In the genomic region with DNA sequence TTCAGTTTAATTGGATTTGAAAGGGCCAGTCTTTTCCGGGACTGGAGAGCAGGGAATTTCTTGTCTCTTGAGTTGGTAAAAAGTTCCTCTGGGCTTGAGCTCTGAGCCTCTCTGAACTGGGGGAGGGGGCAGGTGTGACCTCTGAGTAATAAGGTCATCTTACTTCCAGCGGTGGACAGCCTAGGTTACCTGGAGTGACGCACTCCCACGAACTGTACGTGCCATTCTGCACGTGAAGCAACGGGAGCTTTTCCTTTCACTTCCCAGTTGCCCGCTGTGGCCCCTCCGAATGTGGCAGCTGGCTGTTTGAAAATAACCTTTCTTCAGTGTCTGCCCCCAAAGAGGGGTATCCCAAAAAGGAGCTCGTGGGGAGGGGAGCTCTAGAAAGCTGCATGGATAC, we compare ENCODE assay signal across 8 mouse cellular contexts. TPM values are rescaled to one million over a fixed set of nuclear protein-coding genes. Genes with fewer than 3 reads are reported as not detected.
A peak's percentile ranks its signal among the peaks of the same experiment; 100 is the strongest.
DNase-seq lines count a peak whose midpoint lies in the region; ATAC-seq lines count a peak whose summit lies in the region.

No protein-coding gene starts in this region.

- peaks cover 38% of the 10 kb centered on the region for H3K4me1 ChIP-seq in kidney, embryonic 15.5 days
- H3K4me1 ChIP-seq in intestine, embryonic 16.5 days (ENCODE audit: control insufficient read depth, insufficient read depth, low read length) = peaks cover 16% of the 10 kb centered on the region
- peaks cover 21% of the 10 kb centered on the region for H3K4me1 ChIP-seq in neural tube, embryonic 12.5 days

- H3K9me3 ChIP-seq in kidney, embryonic 15.5 days (replicated peaks) = no peaks in the 10 kb centered on the region
- no peaks in the 10 kb centered on the region for H3K9me3 ChIP-seq in intestine, embryonic 16.5 days (ENCODE audit: control insufficient read depth, low read length)
- no peaks in the 10 kb centered on the region for H3K9me3 ChIP-seq in neural tube, embryonic 12.5 days

- under 1% methylated on average over 10 of the region's 10 CpGs for WGBS in kidney, embryonic 15.5 days
- 4% methylated on average over 10 of the region's 10 CpGs for WGBS in intestine, embryonic 16.5 days
- under 1% methylated on average over 10 of the region's 10 CpGs for WGBS in neural tube, embryonic 12.5 days

- DNase-seq in kidney, adult 18-20 months = no peak
- peak; percentile 34 for DNase-seq in embryo, embryonic 10.5 days (ENCODE audit: low spot score)
- DNase-seq in adrenal gland, postnatal 10 days = no peak
- no peak for DNase-seq in gastrocnemius, postnatal 25 days
- DNase-seq in spleen, postnatal 14 days (ENCODE audit: low spot score in 2 of 2) = no peak

- peak overlapping the region; percentile 10; the same call in 1 of the 2 replicates for H3K4me3 ChIP-seq in kidney, embryonic 15.5 days (replicated peaks)
- peak overlapping the region; percentile 20 for H3K4me3 ChIP-seq in intestine, embryonic 16.5 days (ENCODE audit: low read length)
- H3K4me3 ChIP-seq in neural tube, embryonic 12.5 days = no peak overlapping the region

- H3K27me3 ChIP-seq in kidney, embryonic 15.5 days = peaks cover 78% of the 10 kb centered on the region
- H3K27me3 ChIP-seq in intestine, embryonic 16.5 days (replicated peaks; ENCODE audit: control insufficient read depth, insufficient read depth, low read length) = peaks cover 19% of the 10 kb centered on the region; the same call in 1 of the 2 replicates
- peaks cover 46% of the 10 kb centered on the region for H3K27me3 ChIP-seq in neural tube, embryonic 12.5 days (replicated peaks)

- peak overlapping the region; percentile 40 for H3K4me2 ChIP-seq in kidney, embryonic 15.5 days
- peak overlapping the region; percentile 40 for H3K4me2 ChIP-seq in intestine, embryonic 16.5 days (ENCODE audit: low read depth, low read length)
- H3K4me2 ChIP-seq in neural tube, embryonic 12.5 days (replicated peaks) = peak overlapping the region; percentile 34

- no peak overlapping the region for H3K27ac ChIP-seq in kidney, embryonic 15.5 days
- no peak overlapping the region for H3K27ac ChIP-seq in intestine, embryonic 16.5 days (ENCODE audit: low read length)
- H3K27ac ChIP-seq in neural tube, embryonic 12.5 days = no peak overlapping the region

- no peak for ATAC-seq in kidney, embryonic 15.5 days (replicated peaks; ENCODE audit: low FRiP score)
- no peak for ATAC-seq in intestine, embryonic 16.5 days
- no peak for ATAC-seq in neural tube, embryonic 12.5 days (ENCODE audit: low FRiP score, low read depth)

- no peaks in the 10 kb centered on the region for H3K36me3 ChIP-seq in kidney, embryonic 15.5 days
- no peaks in the 10 kb centered on the region for H3K36me3 ChIP-seq in intestine, embryonic 16.5 days (ENCODE audit: control insufficient read depth, insufficient read depth, low read length)
- no peaks in the 10 kb centered on the region for H3K36me3 ChIP-seq in neural tube, embryonic 12.5 days

- no peak overlapping the region for H3K9ac ChIP-seq in kidney, embryonic 15.5 days
- no peak overlapping the region for H3K9ac ChIP-seq in intestine, embryonic 16.5 days (ENCODE audit: low read depth, low read length)
- H3K9ac ChIP-seq in neural tube, embryonic 12.5 days = no peak overlapping the region

RNA-seq across cellular contexts. Expression of a gene that starts 1.8 kb away (rescaled TPM):
- 11.4 and 12.4 TPM in 2 replicates for polyA plus RNA-seq in kidney, embryonic 15.5 days (2015; fragmentation: Nextera tagmentation; extraction: Ambion mirVana)
- 6.5 and 6.7 TPM in 2 replicates for polyA plus RNA-seq in intestine, embryonic 16.5 days (2015; fragmentation: Nextera tagmentation; extraction: Ambion mirVana)
- 4.2 and 4.8 TPM in 2 replicates for polyA plus RNA-seq in neural tube, embryonic 12.5 days (2016; fragmentation: Nextera tagmentation; extraction: Ambion mirVana)
- total RNA-seq in adrenal gland, postnatal 10 days (2021) = 1 to 10 TPM; 4.5 to 4.9 TPM
- 1 to 10 TPM in 1 of 2 experiments, under 1 TPM in 1; 0.23 to 1.7 TPM for total RNA-seq in gastrocnemius, postnatal 25 days (2021)
